Comparison of ENCODE assay signal across 20 mouse cellular contexts in genomic region chr8:93852087-93852645, GRCm38 (mm10). TPM values are rescaled to one million over a fixed set of nuclear protein-coding genes. Genes with fewer than 3 reads are reported as not detected.
A peak's percentile ranks its signal among the peaks of the same experiment; 100 is the strongest.
DNase-seq lines count a peak whose midpoint lies in the region; ATAC-seq lines count a peak whose summit lies in the region.
"Had no signal": no experiment of that assay in that cellular context is flagged by ENCODE, and none has a peak within 500 bp of the region (broad histone marks: within the 10 kb centered on the region; RNA-seq: fewer than 3 reads in every experiment).

No protein-coding gene starts in this region.

- no peak overlapping the region for H3K4me3 ChIP-seq in heart, embryonic 12.5 days
- no peak overlapping the region for H3K4me3 ChIP-seq in embryonic facial prominence, embryonic 14.5 days (ENCODE audit: low read depth, low read length)
- no peak overlapping the region for H3K4me3 ChIP-seq in stomach, embryonic 16.5 days (replicated peaks; ENCODE audit: low read length)
- H3K4me3 ChIP-seq: forebrain, embryonic 10.5 days; heart, embryonic 15.5 days; limb, embryonic 10.5 days; midbrain, embryonic 10.5 days; neural tube, embryonic 13.5 days had no signal

- no peak overlapping the region for H3K9ac ChIP-seq in heart, embryonic 12.5 days
- no peak overlapping the region for H3K9ac ChIP-seq in embryonic facial prominence, embryonic 14.5 days (ENCODE audit: low read depth, low read length)
- no peak overlapping the region for H3K9ac ChIP-seq in stomach, embryonic 16.5 days (ENCODE audit: low read length)
- H3K9ac ChIP-seq: heart, embryonic 15.5 days; neural tube, embryonic 13.5 days had no signal

- peaks cover 27% of the 10 kb centered on the region for H3K4me1 ChIP-seq in heart, embryonic 12.5 days (replicated peaks)
- peaks cover 17% of the 10 kb centered on the region for H3K4me1 ChIP-seq in embryonic facial prominence, embryonic 14.5 days (ENCODE audit: control insufficient read depth, insufficient read depth, low read length)
- peaks cover 6% of the 10 kb centered on the region for H3K4me1 ChIP-seq in stomach, embryonic 16.5 days (ENCODE audit: control insufficient read depth, insufficient read depth, low read length)
- H3K4me1 ChIP-seq: forebrain, embryonic 10.5 days; limb, embryonic 10.5 days; midbrain, embryonic 10.5 days had no signal

- DNase-seq in heart, adult 11 months: peak; percentile 93
- DNase-seq in layer of hippocampus, adult 18-20 months (ENCODE audit: low spot score in 2 of 2): peak; percentile 50 to 81
- DNase-seq in layer of hippocampus, postnatal 10 days (ENCODE audit: low spot score in 2 of 2): no peak
- peak; percentile 76 for DNase-seq in embryonic facial prominence, embryonic 14.5 days (ENCODE audit: low spot score)
- no peak for DNase-seq in adrenal gland, postnatal 10 days
- DNase-seq in gastrocnemius, postnatal 10 days: no peak
- DNase-seq: cerebellum, postnatal 10 days; gastrocnemius, postnatal 36 days; kidney, postnatal 14 days; lung, adult 2 months; lung, postnatal 4 days; thymus, adult 18-20 months had no signal

- 66% methylated on average over 11 of the region's 11 CpGs for WGBS in heart, embryonic 12.5 days
- 49% methylated on average over 11 of the region's 11 CpGs for WGBS in embryonic facial prominence, embryonic 14.5 days
- 38% methylated on average over 11 of the region's 11 CpGs for whole genome bisulfite sequencing in stomach, embryonic 16.5 days

- no peak overlapping the region for H3K4me2 ChIP-seq in heart, embryonic 12.5 days
- no peak overlapping the region for H3K4me2 ChIP-seq in embryonic facial prominence, embryonic 14.5 days (ENCODE audit: low read depth, low read length)
- H3K4me2 ChIP-seq in stomach, embryonic 16.5 days (ENCODE audit: low read depth, low read length): no peak overlapping the region
- H3K4me2 ChIP-seq: heart, embryonic 15.5 days; liver, embryonic 11.5 days; neural tube, embryonic 13.5 days had no signal

- no peak for ATAC-seq in heart, embryonic 12.5 days (ENCODE audit: insufficient number of reproducible peaks, low FRiP score)
- peak; percentile 55 for ATAC-seq in embryonic facial prominence, embryonic 14.5 days (ENCODE audit: low read depth)
- peak; percentile 73; the same call in 1 of the 2 replicates for ATAC-seq in stomach, embryonic 16.5 days (ENCODE audit: insufficient read depth, low FRiP score)

- H3K36me3 ChIP-seq in heart, embryonic 12.5 days: no peaks in the 10 kb centered on the region
- no peaks in the 10 kb centered on the region for H3K36me3 ChIP-seq in embryonic facial prominence, embryonic 14.5 days (ENCODE audit: control insufficient read depth, insufficient read depth, low read length)
- H3K36me3 ChIP-seq in stomach, embryonic 16.5 days (ENCODE audit: control insufficient read depth, insufficient read depth, low read length): no peaks in the 10 kb centered on the region
- H3K36me3 ChIP-seq: forebrain, embryonic 10.5 days; heart, embryonic 15.5 days; limb, embryonic 10.5 days; midbrain, embryonic 10.5 days; neural tube, embryonic 13.5 days had no signal

- H3K9me3 ChIP-seq in heart, embryonic 12.5 days (replicated peaks): no peaks in the 10 kb centered on the region
- H3K9me3 ChIP-seq in embryonic facial prominence, embryonic 14.5 days (ENCODE audit: control insufficient read depth, low read length): no peaks in the 10 kb centered on the region
- H3K9me3 ChIP-seq in stomach, embryonic 16.5 days (replicated peaks; ENCODE audit: control insufficient read depth, low read length): no peaks in the 10 kb centered on the region
- H3K9me3 ChIP-seq: forebrain, embryonic 10.5 days; heart, embryonic 15.5 days; limb, embryonic 10.5 days; midbrain, embryonic 10.5 days; neural tube, embryonic 13.5 days had no signal

- no peak overlapping the region for H3K27ac ChIP-seq in heart, embryonic 12.5 days (ENCODE audit: poor library complexity, severe bottlenecking)
- H3K27ac ChIP-seq in embryonic facial prominence, embryonic 14.5 days (replicated peaks; ENCODE audit: low read depth, low read length): peak overlapping the region; percentile 44
- 0 out of 2 replicates have a peak overlapping the region, but pooled peaks have one; percentile 7 for H3K27ac ChIP-seq in stomach, embryonic 16.5 days (ENCODE audit: low read length)
- H3K27ac ChIP-seq: forebrain, embryonic 10.5 days; heart, embryonic 15.5 days; limb, embryonic 10.5 days; midbrain, embryonic 10.5 days; neural tube, embryonic 13.5 days had no signal

- no peaks in the 10 kb centered on the region for H3K27me3 ChIP-seq in heart, embryonic 12.5 days (replicated peaks)
- H3K27me3 ChIP-seq in embryonic facial prominence, embryonic 14.5 days (replicated peaks; ENCODE audit: control insufficient read depth, insufficient read depth, low read length): no peaks in the 10 kb centered on the region
- H3K27me3 ChIP-seq in stomach, embryonic 16.5 days (ENCODE audit: control insufficient read depth, insufficient read depth, low read length): no peaks in the 10 kb centered on the region
- H3K27me3 ChIP-seq: heart, embryonic 15.5 days; neural tube, embryonic 13.5 days had no signal

RNA-seq across cellular contexts. Expression of gene Gnao1, which starts 42.4 kb away (rescaled TPM):
- polyA plus RNA-seq in heart, embryonic 12.5 days (2016; fragmentation: Nextera tagmentation; extraction: Ambion mirVana): 18.7 and 19.3 TPM in 2 replicates
- total RNA-seq in layer of hippocampus, adult 18-20 months (2021): 100 to 1,000 TPM; 655 to 677 TPM
- 100 to 1,000 TPM; 901 to 916 TPM for total RNA-seq in layer of hippocampus, postnatal 10 days (2021)
- polyA plus RNA-seq in embryonic facial prominence, embryonic 14.5 days (2014; fragmentation: Nextera tagmentation; extraction: Ambion mirVana): 13.8 and 14.6 TPM in 2 replicates
- 11.6 and 11.7 TPM in 2 replicates for polyA plus RNA-seq in stomach, embryonic 16.5 days (2015; fragmentation: Nextera tagmentation; extraction: Ambion mirVana)
- total RNA-seq in adrenal gland, postnatal 10 days (2021): 10 to 100 TPM; 40.4 to 60.8 TPM
- total RNA-seq in gastrocnemius, postnatal 10 days (2021): 10 to 100 TPM; 10.1 to 14.9 TPM

Comparison
In these comparisons a context has a peak if more than half of its experiments do, and no peak if none do; other contexts are left out.
1. DNase-seq: peak in heart, adult 11 months (single experiment), layer of hippocampus, adult 18-20 months (2 of 2) and embryonic facial prominence, embryonic 14.5 days (single experiment); none in layer of hippocampus, postnatal 10 days (0 of 2), adrenal gland, postnatal 10 days (single experiment) and gastrocnemius, postnatal 10 days (single experiment).
2. RNA of gene Gnao1, which starts 42.4 kb away (total RNA-seq): 901 to 916 TPM in layer of hippocampus, postnatal 10 days and 655 to 677 TPM in layer of hippocampus, adult 18-20 months; 40.4 to 60.8 TPM in adrenal gland, postnatal 10 days and 10.1 to 14.9 TPM in gastrocnemius, postnatal 10 days; every median in the first group is over 10 times any median in the second.